Mouse (Mus musculus) bone marrow macrophage, adult 2 months (primary cell): ENCODE data around the gene Slc25a45. TPM values are rescaled to one million over a fixed set of nuclear protein-coding genes. Genes with fewer than 3 reads are reported as not detected.
A peak's percentile ranks its signal among the peaks of the same experiment; 100 is the strongest.

Experiments used
- H3K27ac ChIP-seq: 2 replicates; pipeline ENCODE4 v1.5.1; 2012; ENCODE audit warnings: low read depth, low read length; ENCODE audit not compliant: insufficient read depth
- H3K4me1 ChIP-seq: 2 replicates; pipeline ENCODE4 v1.6.1; 2012; ENCODE audit warnings: low read length; ENCODE audit not compliant: control insufficient read depth, insufficient read depth
- H3K4me3 ChIP-seq: 2 replicates; pipeline ENCODE4 v1.5.1; 2012; ENCODE audit warnings: mild to moderate bottlenecking, low read length, moderate library complexity; ENCODE audit not compliant: insufficient read depth
- CTCF ChIP-seq: IDR thresholded peaks from 2 replicates; pipeline ENCODE4 v1.5.1; 2012; ENCODE audit warnings: low read depth, mild to moderate bottlenecking, low read length, moderate library complexity
- POLR2A ChIP-seq: IDR thresholded peaks from 2 replicates; pipeline ENCODE4 v1.6.1; 2012; ENCODE audit warnings: mild to moderate bottlenecking, low read depth, low read length, borderline replicate concordance
- polyA plus RNA-seq: library from polyadenylated mRNA; stranded (reverse); fragments of >200 nt; gene quantifications from 2 replicates; pipeline ENCODE4 v1.2.4, GENCODE M21; 2012; ENCODE audit not compliant: missing spikeins, insufficient read depth, insufficient read length

Gene Slc25a45
- polyA plus RNA-seq, 1 experiment = 78.0 TPM

GRCm38 (mm10) chr19:5927026-5927425, 49.4 kb downstream of the Slc25a45 start:
- Histone ChIP-seq H3K4me1 (peaks cover 46% of the 10 kb centered on the region), H3K27ac (no peak overlapping the region), H3K4me3 (no peak overlapping the region)
- no peak for TF ChIP-seq CTCF
- no peak for TF ChIP-seq POLR2A

GRCm38 (mm10) chr19:5927532-5927931, 49.9 kb downstream of the Slc25a45 start:
- TF ChIP-seq POLR2A (no peak), CTCF (no peak)
- Histone ChIP-seq H3K27ac (no peak overlapping the region), H3K4me3 (no peak overlapping the region), H3K4me1 (peaks cover 45% of the 10 kb centered on the region)

- no peak overlapping the region for H3K4me3 ChIP-seq
- peaks cover 43% of the 10 kb centered on the region for H3K4me1 ChIP-seq
- H3K27ac ChIP-seq = no peak overlapping the region
- TF ChIP-seq CTCF (no peak), POLR2A (no peak)
Observed at GRCm38 (mm10) chr19:5928104-5928503, 50.5 kb downstream of the Slc25a45 start.

- Histone ChIP-seq H3K27ac (no peak overlapping the region), H3K4me3 (no peak overlapping the region), H3K4me1 (peaks cover 43% of the 10 kb centered on the region)
- TF ChIP-seq POLR2A (no peak), CTCF (no peak)
Observed at GRCm38 (mm10) chr19:5928546-5928945, 50.9 kb downstream of the Slc25a45 start.

- Histone ChIP-seq H3K27ac (peak overlapping the region; percentile 93), H3K4me3 (no peak overlapping the region), H3K4me1 (peaks cover 43% of the 10 kb centered on the region)
- TF ChIP-seq CTCF = no peak
- TF ChIP-seq POLR2A = no peak
Observed at GRCm38 (mm10) chr19:5929634-5930596, 52.3 kb downstream of the Slc25a45 start.

GRCm38 (mm10) chr19:5935266-5935665, 57.7 kb downstream of the Slc25a45 start:
- peaks cover 24% of the 10 kb centered on the region for H3K4me1 ChIP-seq
- no peak overlapping the region for H3K27ac ChIP-seq
- no peak for TF ChIP-seq CTCF
- TF ChIP-seq POLR2A = no peak
- no peak overlapping the region for H3K4me3 ChIP-seq

Other genes with a start within 250 kb of the Slc25a45 start
- gene Rela, start 240.3 kb upstream of the Slc25a45 start, polyA plus RNA-seq = 77.1 and 93.4 TPM in 2 replicates
- 93.4 and 117 TPM in 2 replicates for gene Sipa1, start 214.1 kb upstream of the Slc25a45 start, polyA plus RNA-seq
- gene Map3k11, start 189.1 kb upstream of the Slc25a45 start, polyA plus RNA-seq = 79.9 and 99.1 TPM in 2 replicates
- 43.3 and 54.9 TPM in 2 replicates for gene Pcnx3, start 188.9 kb upstream of the Slc25a45 start, polyA plus RNA-seq
- gene Kcnk7, start 173.4 kb upstream of the Slc25a45 start, polyA plus RNA-seq = not detected in 2 replicates
- gene Ehbp1l1, start 151.5 kb upstream of the Slc25a45 start, polyA plus RNA-seq = 123 and 125 TPM in 2 replicates
- gene Fam89b, start 148.2 kb upstream of the Slc25a45 start, polyA plus RNA-seq = 167 and 176 TPM in 2 replicates
- 11.4 and 15.7 TPM in 2 replicates for gene Ltbp3, start 136.9 kb upstream of the Slc25a45 start, polyA plus RNA-seq
- gene Scyl1, start 106.4 kb upstream of the Slc25a45 start, polyA plus RNA-seq = 46.7 and 48.3 TPM in 2 replicates
- gene Frmd8, start 2.5 kb upstream of the Slc25a45 start, polyA plus RNA-seq = 24.6 and 25.2 TPM in 2 replicates
- 0.61 and 0.70 TPM in 2 replicates for gene Tigd3, start 16.3 kb downstream of the Slc25a45 start, polyA plus RNA-seq
- gene Dpf2, start 35.2 kb downstream of the Slc25a45 start, polyA plus RNA-seq = 69.3 and 75.2 TPM in 2 replicates
- 2.5 and 2.6 TPM in 2 replicates for gene Cdc42ep2, start 47.0 kb downstream of the Slc25a45 start, polyA plus RNA-seq
- gene Pola2, start 86.4 kb downstream of the Slc25a45 start, polyA plus RNA-seq = 24.7 and 24.8 TPM in 2 replicates
- not detected in 2 replicates for gene Slc22a20, start 108.3 kb downstream of the Slc25a45 start, polyA plus RNA-seq
- gene Capn1, start 138.1 kb downstream of the Slc25a45 start, polyA plus RNA-seq = 32.7 and 38.3 TPM in 2 replicates
- gene Syvn1, start 168.8 kb downstream of the Slc25a45 start, polyA plus RNA-seq = 31.1 and 33.7 TPM in 2 replicates
- 24.5 and 25.9 TPM in 2 replicates for gene Mrpl49, start 180.0 kb downstream of the Slc25a45 start, polyA plus RNA-seq
- 1,783 and 2,337 TPM in 2 replicates for gene Fau, start 180.0 kb downstream of the Slc25a45 start, polyA plus RNA-seq
- gene Znhit2, start 183.4 kb downstream of the Slc25a45 start, polyA plus RNA-seq = 12.8 and 16.4 TPM in 2 replicates
- 8.1 and 13.7 TPM in 2 replicates for gene Tm7sf2, start 190.6 kb downstream of the Slc25a45 start, polyA plus RNA-seq
- gene Vps51, start 199.4 kb downstream of the Slc25a45 start, polyA plus RNA-seq = 83.7 and 99.9 TPM in 2 replicates
- not detected in 2 replicates for gene Tmem262, start 202.2 kb downstream of the Slc25a45 start, polyA plus RNA-seq
- 2.0 TPM in 1 of 2 replicates, not detected in the other for gene Gm28374, start 204.4 kb downstream of the Slc25a45 start, polyA plus RNA-seq
- 38.9 and 40.5 TPM in 2 replicates for gene Zfpl1, start 207.1 kb downstream of the Slc25a45 start, polyA plus RNA-seq
- 13.1 and 13.6 TPM in 2 replicates for gene Cdca5, start 207.2 kb downstream of the Slc25a45 start, polyA plus RNA-seq
- 1.2 TPM in 1 of 2 replicates, not detected in the other for gene AC131692.1, start 216.6 kb downstream of the Slc25a45 start, polyA plus RNA-seq
- gene Naaladl1, start 228.0 kb downstream of the Slc25a45 start, polyA plus RNA-seq = 0.53 and 0.80 TPM in 2 replicates
- gene Sac3d1, start 240.8 kb downstream of the Slc25a45 start, polyA plus RNA-seq = 5.6 and 6.0 TPM in 2 replicates